Mouse (Mus musculus) erythroblast, embryonic 14.5 days (primary cell): ENCODE measurements at regions not wholly inside any gene's neighbourhood (a gene's known extent, or its start where the extent isn't known, plus 50 kb on each side); places are given as distances from the start of the nearest gene placed in this dataset.

ENCODE experiments used
- H3K27me3 ChIP-seq: 2 replicates; pipeline ENCODE4 v1.6.1; 2012; ENCODE audit warnings: inconsistent platforms; ENCODE audit not compliant: control insufficient read depth
- H3K36me3 ChIP-seq: 2 replicates; pipeline ENCODE4 v1.6.1; 2012; ENCODE audit warnings: mild to moderate bottlenecking, inconsistent platforms; ENCODE audit not compliant: control insufficient read depth
- H3K4me1 ChIP-seq: 2 replicates; pipeline ENCODE4 v1.6.1; 2012; ENCODE audit warnings: inconsistent platforms; ENCODE audit not compliant: control insufficient read depth
- H3K4me3 ChIP-seq: replicated peaks from 2 replicates; pipeline ENCODE3; 2012; ENCODE audit warnings: moderate library complexity, mild to moderate bottlenecking, inconsistent platforms
- H3K9me3 ChIP-seq: 2 replicates; pipeline ENCODE4 v1.6.1; 2012; ENCODE audit warnings: low read length, inconsistent platforms, mixed read lengths; ENCODE audit not compliant: control insufficient read depth
- GATA1 ChIP-seq: IDR thresholded peaks from 2 replicates; pipeline ENCODE4 v1.6.1; 2012; ENCODE audit warnings: low read length, inconsistent platforms, mixed read lengths
- TAL1 ChIP-seq: IDR thresholded peaks from 3 replicates; pipeline ENCODE4 v1.6.1; 2012; ENCODE audit warnings: low read length, inconsistent platforms, mixed read lengths

- Histone ChIP-seq H3K4me1 (no peaks in the 10 kb centered on the region), H3K36me3 (no peaks in the 10 kb centered on the region), H3K4me3 (no peak overlapping the region), H3K27me3 (no peaks in the 10 kb centered on the region), H3K9me3 (no peaks in the 10 kb centered on the region)
- TF ChIP-seq TAL1 (no peak), GATA1 (no peak)
Observed at GRCm38 (mm10) chr3:41376848-41377582, 178.5 kb upstream of the Jade1 start.

- H3K4me3 ChIP-seq = no peak overlapping the region
- no peaks in the 10 kb centered on the region for H3K4me1 ChIP-seq
- H3K27me3 ChIP-seq = no peaks in the 10 kb centered on the region
- no peak for TF ChIP-seq GATA1
- no peak for TF ChIP-seq TAL1
- H3K9me3 ChIP-seq = no peaks in the 10 kb centered on the region
- no peaks in the 10 kb centered on the region for H3K36me3 ChIP-seq
Observed at GRCm38 (mm10) chr3:41375230-41375930, 180.2 kb upstream of the Jade1 start.

- Histone ChIP-seq H3K4me1 (no peaks in the 10 kb centered on the region), H3K9me3 (no peaks in the 10 kb centered on the region), H3K4me3 (no peak overlapping the region), H3K27me3 (no peaks in the 10 kb centered on the region), H3K36me3 (no peaks in the 10 kb centered on the region)
- TF ChIP-seq GATA1 (no peak), TAL1 (no peak)
Observed at GRCm38 (mm10) chr3:41373198-41373597, 182.3 kb upstream of the Jade1 start.

- Histone ChIP-seq H3K36me3 (no peaks in the 10 kb centered on the region), H3K4me3 (no peak overlapping the region), H3K4me1 (no peaks in the 10 kb centered on the region), H3K9me3 (no peaks in the 10 kb centered on the region), H3K27me3 (no peaks in the 10 kb centered on the region)
- no peak for TF ChIP-seq TAL1
- TF ChIP-seq GATA1 = no peak
Observed at GRCm38 (mm10) chr3:41368351-41369101, 187.0 kb upstream of the Jade1 start.

GRCm38 (mm10) chr3:41366764-41367163 lies 188.8 kb upstream of the Jade1 start:
- Histone ChIP-seq H3K4me1 (no peaks in the 10 kb centered on the region), H3K9me3 (no peaks in the 10 kb centered on the region), H3K27me3 (no peaks in the 10 kb centered on the region), H3K4me3 (no peak overlapping the region), H3K36me3 (no peaks in the 10 kb centered on the region)
- TF ChIP-seq TAL1 = no peak
- no peak for TF ChIP-seq GATA1

GRCm38 (mm10) chr3:41366264-41366663 lies 189.3 kb upstream of the Jade1 start:
- TF ChIP-seq TAL1 = no peak
- TF ChIP-seq GATA1 = no peak
- Histone ChIP-seq H3K27me3 (no peaks in the 10 kb centered on the region), H3K36me3 (no peaks in the 10 kb centered on the region), H3K4me3 (no peak overlapping the region), H3K4me1 (no peaks in the 10 kb centered on the region), H3K9me3 (no peaks in the 10 kb centered on the region)

- Histone ChIP-seq H3K9me3 (no peaks in the 10 kb centered on the region), H3K27me3 (no peaks in the 10 kb centered on the region), H3K4me1 (no peaks in the 10 kb centered on the region), H3K36me3 (no peaks in the 10 kb centered on the region), H3K4me3 (no peak overlapping the region)
- TF ChIP-seq GATA1 (no peak), TAL1 (no peak)
Observed at GRCm38 (mm10) chr3:41365145-41365830, 190.2 kb upstream of the Jade1 start.

- H3K27me3 ChIP-seq = no peaks in the 10 kb centered on the region
- H3K4me1 ChIP-seq = no peaks in the 10 kb centered on the region
- H3K36me3 ChIP-seq = no peaks in the 10 kb centered on the region
- no peak for TF ChIP-seq TAL1
- no peak for TF ChIP-seq GATA1
- H3K9me3 ChIP-seq = no peaks in the 10 kb centered on the region
- no peak overlapping the region for H3K4me3 ChIP-seq
Observed at GRCm38 (mm10) chr3:41363947-41364346, 191.6 kb upstream of the Jade1 start.
